Mouse (Mus musculus): ENCODE data around the gene Prr29. TPM values are rescaled to one million over a fixed set of nuclear protein-coding genes. Genes with fewer than 3 reads are reported as not detected.

Prr29 gene
- polyA plus RNA-seq (2015; fragmentation: Nextera tagmentation; extraction: Ambion mirVana), result not detected in 2 replicates

DNA sequence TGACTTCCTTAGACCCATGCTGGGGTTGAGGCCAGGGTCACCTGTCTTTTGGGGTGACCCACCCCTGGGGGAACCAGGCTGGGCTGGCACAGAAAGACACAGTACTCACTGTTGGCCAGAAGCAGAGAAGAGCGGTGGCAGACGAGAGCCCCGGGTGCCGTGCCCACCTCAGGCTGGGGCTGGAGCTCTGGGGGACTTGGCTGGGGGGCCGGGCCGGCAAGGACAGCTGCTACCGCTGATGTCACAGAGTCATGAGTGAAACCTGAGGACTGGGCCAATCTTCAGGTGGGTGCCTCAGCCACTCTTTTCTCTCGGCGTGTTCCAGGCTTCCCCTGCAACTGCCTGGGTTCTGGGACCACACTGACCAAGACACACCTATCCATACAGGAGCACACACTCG, at the start of gene Prr29:
Prr29 (plus strand) TSS at position 107 of the 400 bp plus-strand sequence.

DNA sequence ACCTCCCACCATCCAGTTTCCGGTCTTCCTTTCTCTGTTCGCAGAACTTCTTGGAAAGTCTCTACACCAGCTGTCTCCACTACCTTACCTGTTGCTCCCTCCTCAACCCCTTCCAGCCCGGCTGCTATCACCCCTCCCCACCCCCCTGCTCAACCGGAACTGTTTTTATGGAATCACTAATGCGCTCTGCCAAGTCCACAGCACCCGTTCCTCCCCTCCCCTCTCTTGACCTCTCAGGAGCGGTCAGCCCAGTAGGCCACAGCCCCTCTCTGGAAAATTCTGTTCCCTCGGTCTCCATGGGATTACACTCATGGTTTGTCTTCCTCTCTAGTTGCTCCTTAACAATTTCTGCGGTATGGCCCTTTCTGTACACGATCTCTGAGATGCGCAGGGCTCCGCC, 12.1 kb upstream of the Prr29 start, which contains the start of gene Scn4a:
Scn4a (minus strand) TSS at position 101 of the 400 bp plus-strand sequence.

DNA sequence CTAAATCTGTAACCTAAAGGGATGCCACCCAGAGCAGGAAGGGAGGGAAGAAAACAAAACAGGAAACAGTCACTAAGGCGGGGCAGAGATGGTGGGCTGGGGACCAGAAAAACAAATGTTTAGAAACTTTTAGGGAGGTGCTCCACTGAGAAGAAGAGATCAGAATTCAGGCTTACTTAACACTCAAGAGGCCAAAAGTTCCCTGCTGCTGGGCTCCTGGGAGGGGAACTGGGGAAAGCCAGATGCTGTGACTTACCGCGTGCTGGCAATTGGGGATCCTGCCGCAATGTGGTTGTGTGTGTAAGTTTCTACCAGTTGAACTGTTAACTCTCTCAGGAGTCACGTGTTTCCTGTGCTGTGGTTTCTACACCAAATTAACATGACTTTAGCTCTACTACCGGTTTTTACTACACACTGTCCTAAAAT, 22.5 kb downstream of the Prr29 start, which contains the start of gene Icam2:
Icam2 (minus strand) TSS at position 285 of the 426 bp plus-strand sequence.

Other genes with a start within 250 kb of the Prr29 start
- gene Gm10840, start 204.6 kb upstream of the Prr29 start, polyA plus RNA-seq (2015; fragmentation: Nextera tagmentation; extraction: Ambion mirVana), result not detected in 2 replicates
- 30.1 and 32.3 TPM in 2 replicates for gene Limd2, start 204.6 kb upstream of the Prr29 start, polyA plus RNA-seq (2015; fragmentation: Nextera tagmentation; extraction: Ambion mirVana)
- 11.3 and 13.3 TPM in 2 replicates for gene Strada, start 163.3 kb upstream of the Prr29 start, polyA plus RNA-seq (2015; fragmentation: Nextera tagmentation; extraction: Ambion mirVana)
- 51.0 and 54.6 TPM in 2 replicates for gene Ccdc47, start 149.1 kb upstream of the Prr29 start, polyA plus RNA-seq (2015; fragmentation: Nextera tagmentation; extraction: Ambion mirVana)
- gene Ddx42, start 148.5 kb upstream of the Prr29 start, polyA plus RNA-seq (2015; fragmentation: Nextera tagmentation; extraction: Ambion mirVana), result 30.4 and 34.3 TPM in 2 replicates
- gene Ftsj3, start 109.4 kb upstream of the Prr29 start, polyA plus RNA-seq (2015; fragmentation: Nextera tagmentation; extraction: Ambion mirVana), result 27.5 and 29.8 TPM in 2 replicates
- 177 and 179 TPM in 2 replicates for gene Psmc5, start 109.3 kb upstream of the Prr29 start, polyA plus RNA-seq (2015; fragmentation: Nextera tagmentation; extraction: Ambion mirVana)
- gene Smarcd2, start 92.5 kb upstream of the Prr29 start, polyA plus RNA-seq (2015; fragmentation: Nextera tagmentation; extraction: Ambion mirVana), result 31.7 and 32.2 TPM in 2 replicates
- 0.06 TPM in 1 of 2 replicates, not detected in the other for gene Tcam1, start 88.8 kb upstream of the Prr29 start, polyA plus RNA-seq (2015; fragmentation: Nextera tagmentation; extraction: Ambion mirVana)
- not detected in 2 replicates for gene Gh, start 63.6 kb upstream of the Prr29 start, polyA plus RNA-seq (2015; fragmentation: Nextera tagmentation; extraction: Ambion mirVana)
- 1.1 and 1.5 TPM in 2 replicates for gene Cd79b, start 50.7 kb upstream of the Prr29 start, polyA plus RNA-seq (2015; fragmentation: Nextera tagmentation; extraction: Ambion mirVana)
- gene Scn4a, start 12.2 kb upstream of the Prr29 start, polyA plus RNA-seq (2015; fragmentation: Nextera tagmentation; extraction: Ambion mirVana), result not detected in 2 replicates
- 15.2 and 25.4 TPM in 2 replicates for gene Icam2, start 22.6 kb downstream of the Prr29 start, polyA plus RNA-seq (2015; fragmentation: Nextera tagmentation; extraction: Ambion mirVana)
- 3.4 TPM in 2 replicates for gene Ern1, start 122.4 kb downstream of the Prr29 start, polyA plus RNA-seq (2015; fragmentation: Nextera tagmentation; extraction: Ambion mirVana)
- 7.4 and 9.2 TPM in 2 replicates for gene Tex2, start 248.0 kb downstream of the Prr29 start, polyA plus RNA-seq (2015; fragmentation: Nextera tagmentation; extraction: Ambion mirVana)